Mouse (Mus musculus): ENCODE data around the gene Sh3bgrl2. TPM values are rescaled to one million over a fixed set of nuclear protein-coding genes. Genes with fewer than 3 reads are reported as not detected.
A peak's percentile ranks its signal among the peaks of the same experiment; 100 is the strongest.

Sh3bgrl2 gene
- polyA plus RNA-seq, 1 experiment, result 8.6 TPM

DNA sequence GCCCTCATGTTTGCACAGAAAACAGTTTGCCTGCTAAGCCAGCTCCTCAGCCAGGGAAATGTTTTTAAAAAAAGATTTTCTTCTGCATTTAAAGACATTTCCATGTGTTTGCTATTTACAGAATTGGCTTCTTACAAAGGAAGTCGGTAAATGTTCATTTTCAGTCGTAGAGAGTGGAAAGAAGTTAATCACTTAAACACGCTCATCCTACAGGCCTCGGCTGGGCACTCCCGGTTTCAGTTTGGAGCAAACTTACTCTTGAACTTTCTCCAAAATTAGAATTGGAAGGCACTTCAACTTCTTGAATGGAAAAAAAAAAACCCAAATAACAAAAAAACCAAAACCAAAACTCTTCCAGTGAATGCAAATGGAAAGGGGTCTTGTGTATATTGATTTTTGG lies 113.7 kb downstream of the Sh3bgrl2 start:
- TF ChIP-seq CTCF (IDR thresholded peaks at IDR 0.05; ENCODE audit: borderline replicate concordance, extremely low read depth, insufficient read depth, insufficient read length) (no peak), POLR2A (IDR thresholded peaks at IDR 0.05; ENCODE audit: borderline replicate concordance, extremely low read depth, insufficient read depth, insufficient read length, poor library complexity, severe bottlenecking) (no peak)
- no peak for DNase-seq (ENCODE audit: low read depth)

- TF ChIP-seq POLR2A (IDR thresholded peaks at IDR 0.05; ENCODE audit: borderline replicate concordance, extremely low read depth, insufficient read depth, insufficient read length, poor library complexity, severe bottlenecking) (no peak), CTCF (IDR thresholded peaks at IDR 0.05; ENCODE audit: borderline replicate concordance, extremely low read depth, insufficient read depth, insufficient read length) (no peak)
- peak; percentile 90 for DNase-seq (ENCODE audit: low read depth)
These were observed 116.1 kb downstream of the Sh3bgrl2 start for GRCm38 (mm10) chr9:83663981-83664897.

- TF ChIP-seq CTCF (IDR thresholded peaks at IDR 0.05; ENCODE audit: borderline replicate concordance, extremely low read depth, insufficient read depth, insufficient read length) (no peak), POLR2A (IDR thresholded peaks at IDR 0.05; ENCODE audit: borderline replicate concordance, extremely low read depth, insufficient read depth, insufficient read length, poor library complexity, severe bottlenecking) (no peak)
- DNase-seq (ENCODE audit: low read depth), result peak; percentile 59
These were observed 116.8 kb downstream of the Sh3bgrl2 start for GRCm38 (mm10) chr9:83664951-83665350.

GRCm38 (mm10) chr9:83667031-83667430 lies 118.9 kb downstream of the Sh3bgrl2 start:
- DNase-seq (ENCODE audit: low read depth), result no peak
- TF ChIP-seq POLR2A (IDR thresholded peaks at IDR 0.05; ENCODE audit: borderline replicate concordance, extremely low read depth, insufficient read depth, insufficient read length, poor library complexity, severe bottlenecking) (no peak), CTCF (IDR thresholded peaks at IDR 0.05; ENCODE audit: borderline replicate concordance, extremely low read depth, insufficient read depth, insufficient read length) (no peak)

GRCm38 (mm10) chr9:83679626-83680025 lies 131.5 kb downstream of the Sh3bgrl2 start:
- no peak for TF ChIP-seq CTCF (IDR thresholded peaks at IDR 0.05; ENCODE audit: borderline replicate concordance, extremely low read depth, insufficient read depth, insufficient read length)
- DNase-seq (ENCODE audit: low read depth), result no peak

- DNase-seq (ENCODE audit: low read depth), result no peak
- no peak for TF ChIP-seq POLR2A (IDR thresholded peaks at IDR 0.05; ENCODE audit: borderline replicate concordance, extremely low read depth, insufficient read depth, insufficient read length, poor library complexity, severe bottlenecking)
- no peak for TF ChIP-seq CTCF (IDR thresholded peaks at IDR 0.05; ENCODE audit: borderline replicate concordance, extremely low read depth, insufficient read depth, insufficient read length)
These were observed 133.8 kb downstream of the Sh3bgrl2 start for GRCm38 (mm10) chr9:83681661-83682655.

DNA sequence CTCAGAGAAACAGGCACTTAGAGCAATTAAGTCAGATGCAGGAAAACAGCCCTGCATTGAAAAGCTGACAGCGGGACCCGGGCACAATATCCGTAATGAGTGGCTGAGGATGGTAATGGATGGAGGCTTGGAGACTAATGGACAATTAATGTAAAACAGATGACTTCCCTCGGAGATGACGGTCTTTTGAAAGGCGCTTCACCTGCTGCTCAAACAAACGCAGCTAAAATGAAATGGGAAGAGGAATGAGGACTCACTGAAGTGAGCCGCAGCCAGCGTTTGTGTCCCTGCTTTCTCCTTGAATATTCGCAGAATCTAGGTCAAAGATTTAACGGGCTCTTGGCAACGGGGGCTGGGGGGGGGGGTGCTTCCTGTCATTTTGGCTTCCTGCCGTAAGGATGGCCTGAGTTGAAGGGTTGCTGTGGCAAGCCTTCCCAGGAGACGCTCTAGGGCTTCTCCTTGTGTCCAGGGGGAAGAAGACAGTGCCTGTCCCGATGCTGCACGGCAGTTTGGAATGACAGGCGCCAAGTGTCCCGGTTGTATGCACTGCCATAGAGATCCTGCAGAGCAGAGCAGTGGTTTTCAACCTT lies 138.5 kb downstream of the Sh3bgrl2 start:
- peak; percentile 96 for DNase-seq (ENCODE audit: low read depth)
- no peak for TF ChIP-seq CTCF (IDR thresholded peaks at IDR 0.05; ENCODE audit: borderline replicate concordance, extremely low read depth, insufficient read depth, insufficient read length)
- no peak for TF ChIP-seq POLR2A (IDR thresholded peaks at IDR 0.05; ENCODE audit: borderline replicate concordance, extremely low read depth, insufficient read depth, insufficient read length, poor library complexity, severe bottlenecking)

- DNase-seq (ENCODE audit: low read depth), result peak; percentile 46
These were observed 139.8 kb downstream of the Sh3bgrl2 start for GRCm38 (mm10) chr9:83687904-83688303.

More at GRCm38 (mm10) chr9:83687904-83688303, 139.8 kb downstream of the Sh3bgrl2 start:
- TF ChIP-seq POLR2A (IDR thresholded peaks at IDR 0.05; ENCODE audit: borderline replicate concordance, extremely low read depth, insufficient read depth, insufficient read length, poor library complexity, severe bottlenecking) (no peak), CTCF (IDR thresholded peaks at IDR 0.05; ENCODE audit: borderline replicate concordance, extremely low read depth, insufficient read depth, insufficient read length) (no peak)

Other genes with a start within 250 kb of the Sh3bgrl2 start
- 19.5 and 21.8 TPM in 2 replicates for gene Lca5, start 107.2 kb upstream of the Sh3bgrl2 start, polyA plus RNA-seq (2012; rRNA removed)